Comparison of ENCODE assay signal across 7 mouse cellular contexts in the genomic region with DNA sequence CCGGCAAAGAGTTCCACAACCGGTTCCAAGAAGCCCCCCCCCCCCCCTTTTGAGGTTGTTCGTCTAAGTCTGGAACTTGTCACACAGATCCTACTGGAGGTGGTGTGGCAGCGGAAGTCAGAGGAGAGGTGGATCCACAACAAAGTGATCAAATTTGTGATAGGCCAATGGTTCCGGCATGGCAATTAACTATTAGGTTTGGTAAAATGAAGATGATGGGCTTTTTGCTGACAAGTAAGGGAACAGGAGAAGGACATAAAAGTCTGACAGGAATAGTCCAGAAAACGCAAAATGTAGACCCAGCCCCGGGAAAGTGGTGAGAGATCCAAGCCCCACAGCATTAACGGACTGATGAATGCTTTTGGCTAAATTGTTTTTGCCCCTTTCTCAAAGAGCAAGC. TPM values are rescaled to one million over a fixed set of nuclear protein-coding genes. Genes with fewer than 3 reads are reported as not detected.
DNase-seq lines count a peak whose midpoint lies in the region; ATAC-seq and TF ChIP-seq lines count a peak whose summit lies in the region.

No protein-coding gene starts in this region.

- H3K4me2 ChIP-seq in lung, embryonic 14.5 days, result peak overlapping the region; percentile 68
- H3K4me2 ChIP-seq in embryonic facial prominence, embryonic 11.5 days (ENCODE audit: low read depth, low read length), result peak overlapping the region; percentile 58
- H3K4me2 ChIP-seq in hindbrain, embryonic 16.5 days (ENCODE audit: low read length), result peak overlapping the region; percentile 69
- peak overlapping the region; percentile 56 for H3K4me2 ChIP-seq in neural tube, embryonic 13.5 days

- no peaks in the 10 kb centered on the region for H3K27me3 ChIP-seq in lung, embryonic 14.5 days (ENCODE audit: insufficient read depth, low read length)
- H3K27me3 ChIP-seq in embryonic facial prominence, embryonic 11.5 days (ENCODE audit: control insufficient read depth, insufficient read depth, low read length), result no peaks in the 10 kb centered on the region
- H3K27me3 ChIP-seq in hindbrain, embryonic 16.5 days (replicated peaks; ENCODE audit: control insufficient read depth, insufficient read depth, low read length), result no peaks in the 10 kb centered on the region
- no peaks in the 10 kb centered on the region for H3K27me3 ChIP-seq in neural tube, embryonic 13.5 days

- peaks cover 13% of the 10 kb centered on the region; the same call in 1 of the 2 replicates for H3K36me3 ChIP-seq in lung, embryonic 14.5 days (ENCODE audit: insufficient read depth)
- no peaks in the 10 kb centered on the region; the same call in none of the 2 replicates for H3K36me3 ChIP-seq in embryonic facial prominence, embryonic 11.5 days (replicated peaks; ENCODE audit: control insufficient read depth, insufficient read depth, low read depth, low read length)
- peaks cover 6% of the 10 kb centered on the region for H3K36me3 ChIP-seq in hindbrain, embryonic 16.5 days (ENCODE audit: control insufficient read depth, insufficient read depth, low read length)
- peaks cover 22% of the 10 kb centered on the region for H3K36me3 ChIP-seq in neural tube, embryonic 13.5 days

- peak overlapping the region; percentile 77 for H3K9ac ChIP-seq in lung, embryonic 14.5 days
- H3K9ac ChIP-seq in embryonic facial prominence, embryonic 11.5 days (replicated peaks; ENCODE audit: low read length), result no peak overlapping the region
- peak overlapping the region; percentile 76 for H3K9ac ChIP-seq in hindbrain, embryonic 16.5 days (ENCODE audit: low read depth, low read length)
- H3K9ac ChIP-seq in neural tube, embryonic 13.5 days, result peak overlapping the region; percentile 80

- H3K9me3 ChIP-seq in lung, embryonic 14.5 days (ENCODE audit: low read depth, low read length), result no peaks in the 10 kb centered on the region
- no peaks in the 10 kb centered on the region for H3K9me3 ChIP-seq in embryonic facial prominence, embryonic 11.5 days (replicated peaks; ENCODE audit: control insufficient read depth, low read length)
- no peaks in the 10 kb centered on the region for H3K9me3 ChIP-seq in hindbrain, embryonic 16.5 days (ENCODE audit: control insufficient read depth, low read length)
- no peaks in the 10 kb centered on the region for H3K9me3 ChIP-seq in neural tube, embryonic 13.5 days

- no peak for TF ChIP-seq CTCF in lung, embryonic 14.5 days (IDR thresholded peaks at IDR 0.05; ENCODE audit: low read depth)

- H3K4me3 ChIP-seq in lung, embryonic 14.5 days (ENCODE audit: low read depth, low read length), result peak overlapping the region; percentile 65
- peak overlapping the region; percentile 58 for H3K4me3 ChIP-seq in embryonic facial prominence, embryonic 11.5 days (ENCODE audit: low read depth, low read length)
- H3K4me3 ChIP-seq in hindbrain, embryonic 16.5 days (ENCODE audit: low read length), result peak overlapping the region; percentile 60
- peak overlapping the region; percentile 61 for H3K4me3 ChIP-seq in neural tube, embryonic 13.5 days

- no peaks in the 10 kb centered on the region for H3K4me1 ChIP-seq in lung, embryonic 14.5 days (ENCODE audit: insufficient read depth)
- no peaks in the 10 kb centered on the region for H3K4me1 ChIP-seq in embryonic facial prominence, embryonic 11.5 days (ENCODE audit: control insufficient read depth, insufficient read depth, low read length)
- no peaks in the 10 kb centered on the region; the same call in 1 of the 2 replicates for H3K4me1 ChIP-seq in hindbrain, embryonic 16.5 days (ENCODE audit: control insufficient read depth, insufficient read depth, low read depth, low read length)
- H3K4me1 ChIP-seq in neural tube, embryonic 13.5 days (replicated peaks), result peaks cover 7% of the 10 kb centered on the region

- H3K27ac ChIP-seq in lung, embryonic 14.5 days (ENCODE audit: low read depth), result peak overlapping the region; percentile 98
- H3K27ac ChIP-seq in embryonic facial prominence, embryonic 11.5 days (replicated peaks; ENCODE audit: low read depth, low read length), result no peak overlapping the region
- peak overlapping the region; percentile 89 for H3K27ac ChIP-seq in hindbrain, embryonic 16.5 days (ENCODE audit: low read depth, low read length)
- H3K27ac ChIP-seq in neural tube, embryonic 13.5 days (replicated peaks), result peak overlapping the region; percentile 90

- no peak for ATAC-seq in lung, embryonic 14.5 days (ENCODE audit: insufficient read depth)
- ATAC-seq in embryonic facial prominence, embryonic 11.5 days (replicated peaks; ENCODE audit: insufficient number of reproducible peaks, low FRiP score, low TSS enrichment, low read depth), result no peak
- no peak for ATAC-seq in hindbrain, embryonic 16.5 days
- no peak for ATAC-seq in neural tube, embryonic 13.5 days (ENCODE audit: low read depth)

- WGBS in lung, embryonic 14.5 days, result 36% methylated on average over 8 of the region's 8 CpGs
- 53% methylated on average over 8 of the region's 8 CpGs for WGBS in embryonic facial prominence, embryonic 11.5 days
- 46% methylated on average over 8 of the region's 8 CpGs for WGBS in hindbrain, embryonic 16.5 days
- 50% methylated on average over 8 of the region's 8 CpGs for WGBS in neural tube, embryonic 13.5 days

- DNase-seq in lung, embryonic 14.5 days, result no peak
- no peak for DNase-seq in lung, postnatal 36 days
- DNase-seq in embryonic facial prominence, embryonic 11.5 days (ENCODE audit: low spot score), result no peak
- DNase-seq in adrenal gland, adult (ENCODE audit: inconsistent age in 2 of 2, low spot score in 1 of 2), result no peak
- DNase-seq in cerebellum, adult 11 months, result no peak

RNA-seq across cellular contexts. Expression of gene Psma3, which starts 6.8 kb away (rescaled TPM):
- 621 and 650 TPM in 2 replicates for polyA plus RNA-seq in lung, embryonic 14.5 days (2014; fragmentation: Nextera tagmentation; extraction: Ambion mirVana)
- 743 and 805 TPM in 2 replicates for polyA plus RNA-seq in embryonic facial prominence, embryonic 11.5 days (2014; fragmentation: Nextera tagmentation; extraction: Ambion mirVana)
- 489 and 503 TPM in 2 replicates for polyA plus RNA-seq in hindbrain, embryonic 16.5 days (2015; fragmentation: Nextera tagmentation; extraction: Ambion mirVana)
- polyA plus RNA-seq in neural tube, embryonic 13.5 days (2015; fragmentation: Nextera tagmentation; extraction: Ambion mirVana), result 626 and 642 TPM in 2 replicates

RNA-seq across cellular contexts. Expression of gene Actr10, which starts 29.9 kb away (rescaled TPM):
- 232 and 257 TPM in 2 replicates for polyA plus RNA-seq in lung, embryonic 14.5 days (2014; fragmentation: Nextera tagmentation; extraction: Ambion mirVana)
- polyA plus RNA-seq in embryonic facial prominence, embryonic 11.5 days (2014; fragmentation: Nextera tagmentation; extraction: Ambion mirVana), result 282 and 305 TPM in 2 replicates
- 172 and 196 TPM in 2 replicates for polyA plus RNA-seq in hindbrain, embryonic 16.5 days (2015; fragmentation: Nextera tagmentation; extraction: Ambion mirVana)
- polyA plus RNA-seq in neural tube, embryonic 13.5 days (2015; fragmentation: Nextera tagmentation; extraction: Ambion mirVana), result 214 and 256 TPM in 2 replicates

RNA-seq across cellular contexts. Expression of gene Arid4a, which starts 48.2 kb away (rescaled TPM):
- 35.9 and 37.2 TPM in 2 replicates for polyA plus RNA-seq in lung, embryonic 14.5 days (2014; fragmentation: Nextera tagmentation; extraction: Ambion mirVana)
- polyA plus RNA-seq in embryonic facial prominence, embryonic 11.5 days (2014; fragmentation: Nextera tagmentation; extraction: Ambion mirVana), result 30.3 and 33.9 TPM in 2 replicates
- 41.4 and 41.7 TPM in 2 replicates for polyA plus RNA-seq in hindbrain, embryonic 16.5 days (2015; fragmentation: Nextera tagmentation; extraction: Ambion mirVana)
- polyA plus RNA-seq in neural tube, embryonic 13.5 days (2015; fragmentation: Nextera tagmentation; extraction: Ambion mirVana), result 44.2 and 45.8 TPM in 2 replicates
